Mouse (Mus musculus) NIH3T3 (cell line): Measurements from ENCODE around the gene Gm20772.
"Not testable (repeated sequence)": the region's sequence is repeated elsewhere in the genome, so short reads cannot be mapped to it uniquely, and the experiment has no call there.

ENCODE experiments used
- DNase-seq: peaks from one replicate; pipeline ENCODE4 v3.0.0-alpha.2; 2012; ENCODE audit warnings: low read depth

The Gm20772 gene

GRCm38 (mm10) chrY:17874441-17874840, at the start of gene Gm20772, which contains the start of gene Gm20831:
Gm20772 (plus strand) TSS chrY:17874741.
Gm20831 (plus strand) TSS chrY:17874741.
- not testable (repeated sequence) for DNase-seq

GRCm38 (mm10) chrY:17846166-17846565, 28.4 kb upstream of the Gm20772 start, which contains the start of gene Gm21904:
Gm21904 (minus strand) TSS chrY:17846266.
- not testable (repeated sequence) for DNase-seq
